Mouse (Mus musculus): Measurements from ENCODE around the gene Rab30. TPM values are rescaled to one million over a fixed set of nuclear protein-coding genes. Genes with fewer than 3 reads are reported as not detected.
"Not testable (repeated sequence)": the region's sequence is repeated elsewhere in the genome, so short reads cannot be mapped to it uniquely, and the experiment has no call there.

Rab30 gene
- total RNA-seq, 1 experiment from 2014 or later = not detected

DNA sequence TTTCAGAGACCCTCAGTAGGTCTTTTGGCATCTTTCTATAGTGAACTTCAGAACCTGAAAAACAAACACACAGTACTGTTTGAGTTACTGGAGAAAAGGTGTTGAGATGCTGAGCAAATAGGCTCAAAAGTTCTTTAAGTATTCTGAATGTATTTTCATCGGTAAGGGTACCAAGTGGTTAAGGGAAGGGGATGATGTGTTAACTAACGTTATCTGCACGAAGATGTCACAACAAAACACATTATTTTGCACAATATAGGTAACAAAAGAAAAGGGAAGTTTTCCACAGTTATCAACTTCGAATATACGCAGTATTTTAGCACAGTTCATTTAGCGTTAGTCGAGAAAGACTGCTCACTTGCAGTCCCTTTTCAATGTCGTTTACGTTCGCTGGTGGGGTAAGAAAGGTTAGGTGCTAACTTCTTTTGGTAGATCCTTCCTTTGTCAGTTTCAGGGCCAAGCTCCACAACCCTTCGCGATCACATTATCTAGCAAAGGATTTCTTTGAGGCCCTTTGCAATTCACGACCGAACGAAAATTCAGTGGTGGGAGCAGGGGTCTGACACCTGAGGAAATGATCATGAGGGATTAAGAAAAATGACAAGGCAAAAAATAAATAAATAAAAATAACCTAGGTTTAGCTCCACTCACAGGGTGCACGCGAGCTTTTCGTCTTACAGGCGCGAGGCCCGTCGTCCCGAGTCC lies 840 bp upstream of the Rab30 start:
- no peak; a peak in 1 of 4 replicates for ATAC-seq (replicated peaks in 1 of 2; ENCODE audit: insufficient read depth in 1 of 2, low FRiP score in 2 of 2, low TSS enrichment in 1 of 2, low read depth in 1 of 2, poor library complexity in 2 of 2, severe bottlenecking in 2 of 2)

DNA sequence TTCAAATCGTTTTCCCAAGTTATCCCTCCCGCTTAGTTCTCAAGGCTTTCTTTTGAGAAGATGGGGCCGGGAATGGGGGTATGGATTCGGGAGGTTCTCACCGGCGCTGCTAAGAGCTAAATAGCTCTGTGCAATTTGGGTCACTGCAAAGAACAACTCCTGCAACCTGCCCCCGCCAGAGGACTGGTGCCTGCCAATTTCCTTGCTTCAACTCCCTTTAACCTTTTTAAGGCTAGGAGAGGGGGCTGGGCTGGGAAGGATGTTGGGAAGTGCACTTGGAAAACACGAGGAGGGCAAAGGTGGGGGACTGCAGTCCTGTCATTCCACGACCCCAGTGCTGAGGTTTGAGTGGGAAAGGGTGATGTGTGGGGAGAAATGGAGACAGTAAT lies 452 bp downstream of the Rab30 start:
- ATAC-seq (replicated peaks in 1 of 2; ENCODE audit: insufficient read depth in 1 of 2, low FRiP score in 2 of 2, low TSS enrichment in 1 of 2, low read depth in 1 of 2, poor library complexity in 2 of 2, severe bottlenecking in 2 of 2) = no peak

DNA sequence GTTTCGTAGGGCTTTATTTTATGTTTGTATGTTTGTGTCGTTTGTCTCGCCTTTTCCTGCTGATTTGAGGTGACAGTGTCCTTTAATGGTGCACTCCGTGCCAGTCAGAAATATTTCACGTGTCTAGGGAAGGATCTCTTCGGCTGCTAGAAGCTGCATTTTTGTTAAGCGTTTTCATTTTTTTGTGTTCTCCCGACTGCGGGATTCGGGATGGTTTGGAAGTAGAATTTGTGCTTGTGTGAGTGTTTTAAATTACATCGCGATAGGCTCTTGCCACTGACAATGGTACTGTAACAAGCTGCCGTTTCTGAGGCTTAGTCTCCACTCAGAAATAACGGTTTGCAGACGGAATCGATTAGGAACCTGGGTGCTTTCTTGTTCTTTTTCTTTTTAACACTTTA lies 938 bp downstream of the Rab30 start:
- ATAC-seq (replicated peaks in 1 of 2; ENCODE audit: insufficient read depth in 1 of 2, low FRiP score in 2 of 2, low TSS enrichment in 1 of 2, low read depth in 1 of 2, poor library complexity in 2 of 2, severe bottlenecking in 2 of 2) = no peak

DNA sequence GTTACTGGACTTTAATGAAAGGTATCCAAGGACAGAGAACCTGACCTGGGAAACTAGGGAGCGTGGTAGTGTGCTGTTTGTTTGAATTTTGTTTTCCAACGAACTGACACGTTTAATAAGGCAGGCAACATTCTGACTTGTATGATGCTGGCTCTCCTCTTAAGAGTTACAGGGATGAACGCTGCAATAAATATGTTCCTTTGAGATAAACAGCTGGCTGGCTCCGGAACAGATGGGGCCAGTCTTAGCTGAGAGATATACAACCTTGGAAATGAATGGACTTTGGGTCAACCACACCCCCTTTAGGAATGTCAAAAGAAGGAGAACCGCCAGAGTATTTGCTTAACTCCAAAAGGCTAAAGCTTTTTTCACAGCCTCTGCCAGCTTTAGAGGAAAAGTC lies 1.4 kb downstream of the Rab30 start:
- no peak for ATAC-seq (replicated peaks in 1 of 2; ENCODE audit: insufficient read depth in 1 of 2, low FRiP score in 2 of 2, low TSS enrichment in 1 of 2, low read depth in 1 of 2, poor library complexity in 2 of 2, severe bottlenecking in 2 of 2)

DNA sequence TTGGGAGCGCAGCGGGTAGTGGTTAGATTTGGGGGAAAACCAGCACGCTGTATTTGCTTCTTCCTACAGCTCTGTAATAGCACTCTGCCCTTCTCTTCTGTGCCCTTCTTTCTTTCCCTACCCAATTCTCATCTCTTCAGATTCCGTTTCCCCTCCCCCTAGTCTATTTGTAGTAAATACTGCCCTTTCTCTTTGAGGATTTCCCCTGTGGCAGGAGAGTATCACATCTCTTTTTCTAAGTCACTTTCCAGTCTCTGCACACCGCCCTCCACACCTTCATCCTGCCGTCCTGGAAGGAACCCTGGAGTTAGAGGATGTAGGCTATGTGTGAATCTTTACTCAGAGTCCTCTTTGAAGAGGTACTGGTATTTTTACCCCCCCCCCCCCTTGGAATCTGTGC lies 1.9 kb downstream of the Rab30 start:
- no peak for ATAC-seq (replicated peaks in 1 of 2; ENCODE audit: insufficient read depth in 1 of 2, low FRiP score in 2 of 2, low TSS enrichment in 1 of 2, low read depth in 1 of 2, poor library complexity in 2 of 2, severe bottlenecking in 2 of 2)

DNA sequence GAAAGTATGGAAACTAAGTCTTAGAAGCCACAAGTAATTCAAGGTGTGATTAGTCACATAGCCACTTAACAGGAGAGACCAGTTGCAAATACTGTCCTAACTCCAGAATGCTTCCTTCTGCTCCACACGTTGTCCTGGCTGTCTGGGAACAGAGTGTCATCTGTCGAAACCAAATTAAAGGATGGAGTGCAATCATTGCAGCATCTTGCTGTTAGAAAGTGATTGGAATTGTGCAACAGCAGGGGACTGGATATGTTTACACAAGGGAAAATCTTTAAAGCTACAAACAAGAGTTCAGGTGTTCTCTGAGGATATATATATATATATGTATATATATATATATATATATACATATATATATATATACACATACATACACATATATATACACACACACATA lies 9.0 kb downstream of the Rab30 start:
- ATAC-seq (replicated peaks in 1 of 2; ENCODE audit: insufficient read depth in 1 of 2, low FRiP score in 2 of 2, low TSS enrichment in 1 of 2, low read depth in 1 of 2, poor library complexity in 2 of 2, severe bottlenecking in 2 of 2) = no peak

DNA sequence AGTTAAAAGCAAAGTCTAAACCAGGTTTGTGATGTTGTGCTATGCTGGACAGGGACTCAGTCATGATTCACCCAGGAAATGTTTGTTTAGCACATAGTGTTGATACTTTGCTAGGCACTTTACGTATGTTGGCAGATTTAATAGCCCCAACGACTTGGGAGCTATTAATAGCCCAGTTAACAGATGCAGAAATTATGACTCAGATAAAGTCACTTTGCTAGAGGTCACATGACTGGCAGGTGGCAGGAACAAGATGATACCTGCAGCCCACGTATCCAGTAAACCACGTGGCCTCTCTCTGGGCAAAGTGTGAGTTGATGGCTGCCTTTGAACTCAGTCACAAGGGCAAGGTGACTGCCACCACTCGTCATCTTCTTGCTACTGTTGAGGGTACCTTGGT lies 16.7 kb downstream of the Rab30 start:
- ATAC-seq (replicated peaks in 1 of 2; ENCODE audit: insufficient read depth in 1 of 2, low FRiP score in 2 of 2, low TSS enrichment in 1 of 2, low read depth in 1 of 2, poor library complexity in 2 of 2, severe bottlenecking in 2 of 2) = no peak

DNA sequence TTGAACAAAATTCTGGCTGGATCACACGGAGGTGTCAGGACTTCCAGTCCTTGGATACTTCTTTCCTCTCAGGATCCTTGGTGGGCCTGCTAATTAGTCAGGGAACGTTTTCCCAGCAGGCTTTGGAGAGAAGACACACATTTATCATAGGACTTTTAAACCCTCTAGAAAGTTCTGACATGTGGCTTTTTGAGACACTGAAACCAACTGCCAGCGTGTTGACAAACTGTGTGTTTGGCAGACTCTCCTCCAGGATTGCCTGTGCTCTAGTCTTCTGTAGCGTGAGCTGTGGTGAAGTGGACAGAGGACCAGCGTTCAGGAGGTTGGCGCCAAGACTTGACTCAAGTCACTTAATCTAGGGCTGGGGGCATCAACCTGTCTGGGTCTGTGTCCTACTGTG lies 19.2 kb downstream of the Rab30 start:
- no peak for ATAC-seq (replicated peaks in 1 of 2; ENCODE audit: insufficient read depth in 1 of 2, low FRiP score in 2 of 2, low TSS enrichment in 1 of 2, low read depth in 1 of 2, poor library complexity in 2 of 2, severe bottlenecking in 2 of 2)

DNA sequence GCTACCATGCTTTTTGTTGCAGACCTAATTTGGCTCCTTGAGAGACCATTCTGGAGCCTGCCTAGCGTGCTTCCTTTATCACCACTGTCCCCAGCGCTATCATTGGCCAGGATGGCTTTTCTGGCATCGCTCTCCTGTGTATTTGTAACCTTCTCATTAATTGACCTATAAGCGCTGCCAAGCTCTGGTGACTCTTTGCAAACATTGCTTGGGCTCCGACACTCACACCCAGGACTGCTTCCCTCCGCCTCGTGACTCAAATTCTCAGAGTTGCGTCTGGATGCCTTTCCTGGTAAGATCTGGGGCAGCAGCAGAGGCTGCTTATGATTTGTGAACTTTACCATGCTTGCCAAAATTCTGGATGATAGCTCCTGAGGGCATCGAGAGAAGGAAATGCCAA lies 19.8 kb downstream of the Rab30 start:
- no peak for ATAC-seq (replicated peaks in 1 of 2; ENCODE audit: insufficient read depth in 1 of 2, low FRiP score in 2 of 2, low TSS enrichment in 1 of 2, low read depth in 1 of 2, poor library complexity in 2 of 2, severe bottlenecking in 2 of 2)

DNA sequence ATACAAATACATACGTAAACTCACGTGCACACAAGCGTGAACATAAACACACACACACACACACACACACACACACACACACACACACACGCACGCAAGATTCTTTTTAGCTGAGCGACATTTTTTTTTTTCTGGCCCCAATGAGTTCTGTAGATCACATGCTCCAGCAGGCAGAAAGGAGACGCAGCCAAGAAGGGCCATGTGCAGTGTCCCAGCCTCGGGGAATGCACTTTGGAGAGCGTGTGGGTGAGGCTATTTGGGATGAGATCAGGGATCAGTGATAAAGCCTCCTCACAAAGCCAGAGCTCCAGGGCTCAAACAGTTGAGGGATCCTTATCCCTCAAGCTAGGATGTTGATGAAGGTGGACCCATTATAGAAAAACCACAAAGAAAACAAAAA lies 24.0 kb downstream of the Rab30 start:
- no peak for ATAC-seq (replicated peaks in 1 of 2; ENCODE audit: insufficient read depth in 1 of 2, low FRiP score in 2 of 2, low TSS enrichment in 1 of 2, low read depth in 1 of 2, poor library complexity in 2 of 2, severe bottlenecking in 2 of 2)

DNA sequence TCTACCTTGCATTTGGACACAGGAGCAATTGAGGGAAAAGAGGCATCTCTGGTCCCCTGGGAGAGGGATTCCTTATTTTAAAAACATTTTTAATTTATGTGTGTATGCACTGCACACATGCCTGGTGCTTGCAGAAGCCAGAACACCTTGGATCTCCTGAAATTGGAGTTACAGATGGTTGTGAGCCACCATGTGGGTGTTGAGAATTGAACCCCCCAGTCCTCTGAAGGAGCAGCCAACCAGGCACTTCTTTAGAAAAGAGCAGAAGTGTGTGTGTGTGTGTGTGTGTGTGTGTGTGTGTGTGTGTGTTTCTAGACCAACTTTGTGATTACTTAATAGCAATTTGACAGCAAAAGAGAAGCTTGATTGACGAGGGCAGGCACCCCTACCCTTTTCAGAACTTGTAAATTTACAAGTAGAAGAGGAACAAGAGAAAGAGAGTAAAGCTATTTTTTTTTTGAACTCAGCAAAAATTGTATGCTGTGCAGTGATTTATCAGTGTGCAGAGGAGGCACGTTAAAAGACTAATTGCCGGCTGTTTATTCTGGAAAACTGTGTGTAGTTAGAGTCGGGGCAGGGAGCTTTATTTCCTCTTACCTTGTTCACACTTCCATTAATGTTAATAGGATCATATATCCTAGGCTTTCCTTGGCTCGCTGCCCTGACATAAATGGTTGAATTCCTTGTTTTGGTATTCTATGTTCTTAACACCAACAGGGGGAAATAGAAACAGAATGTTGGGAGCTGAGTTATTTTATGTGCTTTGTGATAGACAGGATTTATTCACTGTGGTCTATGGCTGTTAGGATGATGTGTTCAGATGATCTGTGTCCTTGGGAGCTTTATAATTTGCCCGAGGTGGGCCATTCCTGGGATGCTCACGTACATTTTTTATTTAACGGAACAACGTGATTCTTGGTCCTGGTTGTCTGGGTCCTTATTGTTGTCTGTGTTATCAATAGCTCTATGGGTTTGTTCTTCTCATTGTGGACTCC lies 25.0 kb downstream of the Rab30 start:
- ATAC-seq (replicated peaks in 1 of 2; ENCODE audit: insufficient read depth in 1 of 2, low FRiP score in 2 of 2, low TSS enrichment in 1 of 2, low read depth in 1 of 2, poor library complexity in 2 of 2, severe bottlenecking in 2 of 2) = no peak

DNA sequence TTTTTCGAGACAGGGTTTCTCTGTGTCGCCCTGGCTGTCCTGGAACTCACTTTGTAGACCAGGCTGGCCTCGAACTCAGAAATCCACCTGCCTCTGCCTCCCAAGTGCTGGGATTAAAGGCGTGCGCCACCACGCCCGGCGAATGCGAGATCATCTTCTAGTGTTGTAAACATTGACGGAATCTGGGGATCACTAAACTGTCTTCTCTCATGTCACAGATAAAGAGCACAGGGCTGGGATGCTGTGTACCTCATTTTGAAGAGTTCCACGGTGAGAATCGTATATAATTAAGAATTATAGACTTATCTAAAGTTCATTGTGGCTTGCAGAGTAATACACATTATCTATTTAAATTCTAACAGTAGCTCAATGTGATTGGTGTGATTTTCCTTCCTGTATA lies 26.7 kb downstream of the Rab30 start:
- not testable (repeated sequence) for ATAC-seq (replicated peaks in 1 of 2; ENCODE audit: insufficient read depth in 1 of 2, low FRiP score in 2 of 2, low TSS enrichment in 1 of 2, low read depth in 1 of 2, poor library complexity in 2 of 2, severe bottlenecking in 2 of 2)

DNA sequence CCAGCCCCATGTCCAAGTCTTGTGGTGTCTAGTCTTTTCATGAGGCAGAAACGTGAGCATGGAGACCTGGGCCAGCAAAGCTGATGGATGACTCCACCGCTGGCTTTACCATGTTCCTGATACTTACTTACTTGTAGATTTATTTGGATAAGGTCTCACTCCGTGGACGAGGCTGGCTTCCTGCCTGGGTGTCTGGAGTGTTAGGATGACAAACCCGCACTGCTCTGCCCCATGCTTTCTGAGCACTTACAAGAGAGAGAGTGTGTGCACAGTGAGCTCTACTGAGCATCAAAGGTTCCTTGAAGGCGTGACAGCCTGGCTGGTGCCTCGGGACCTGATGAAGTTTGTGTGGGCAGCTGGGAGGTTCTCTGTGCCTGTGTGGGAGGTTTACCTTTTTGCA lies 27.5 kb downstream of the Rab30 start:
- ATAC-seq (replicated peaks in 1 of 2; ENCODE audit: insufficient read depth in 1 of 2, low FRiP score in 2 of 2, low TSS enrichment in 1 of 2, low read depth in 1 of 2, poor library complexity in 2 of 2, severe bottlenecking in 2 of 2) = no peak; a peak in 1 of 4 replicates

DNA sequence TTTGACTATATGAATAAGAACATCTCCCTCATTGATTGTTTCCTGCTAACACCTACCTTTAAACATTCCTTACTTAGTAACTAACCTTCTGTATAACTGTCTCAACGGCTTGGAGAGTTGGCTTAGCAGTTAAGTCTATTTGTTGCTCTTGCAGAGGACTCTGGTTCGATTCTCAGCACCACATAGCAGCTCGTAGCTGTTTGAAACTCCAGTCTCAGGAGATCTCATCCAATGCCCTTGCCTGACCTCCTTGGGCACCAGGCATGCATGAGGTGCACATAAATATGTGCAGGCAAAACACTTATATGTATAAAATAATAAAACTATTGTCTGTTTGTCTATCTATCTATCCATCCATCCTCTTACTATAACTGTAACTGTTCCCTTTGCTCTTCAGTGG lies 31.6 kb downstream of the Rab30 start:
- ATAC-seq (replicated peaks in 1 of 2; ENCODE audit: insufficient read depth in 1 of 2, low FRiP score in 2 of 2, low TSS enrichment in 1 of 2, low read depth in 1 of 2, poor library complexity in 2 of 2, severe bottlenecking in 2 of 2) = no peak

DNA sequence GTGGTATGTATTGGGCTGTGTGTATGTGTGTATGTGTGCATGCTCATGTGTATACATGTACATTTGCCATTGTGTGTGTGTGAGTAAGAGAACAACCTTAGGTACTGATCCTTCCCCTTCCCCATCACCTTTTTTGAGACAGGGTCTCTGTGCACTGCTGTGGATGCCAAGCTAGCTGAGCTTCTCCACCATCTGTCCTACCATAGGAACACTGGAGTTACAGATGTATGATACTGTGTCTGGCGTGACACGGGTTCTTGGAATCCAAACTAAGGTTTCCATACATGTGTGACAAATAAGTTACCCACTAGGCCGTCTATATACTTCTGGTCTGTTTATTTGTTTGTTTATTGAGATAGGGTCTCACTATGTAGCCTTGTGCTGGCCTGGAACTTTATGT lies 32.2 kb downstream of the Rab30 start:
- no peak for ATAC-seq (replicated peaks in 1 of 2; ENCODE audit: insufficient read depth in 1 of 2, low FRiP score in 2 of 2, low TSS enrichment in 1 of 2, low read depth in 1 of 2, poor library complexity in 2 of 2, severe bottlenecking in 2 of 2)

DNA sequence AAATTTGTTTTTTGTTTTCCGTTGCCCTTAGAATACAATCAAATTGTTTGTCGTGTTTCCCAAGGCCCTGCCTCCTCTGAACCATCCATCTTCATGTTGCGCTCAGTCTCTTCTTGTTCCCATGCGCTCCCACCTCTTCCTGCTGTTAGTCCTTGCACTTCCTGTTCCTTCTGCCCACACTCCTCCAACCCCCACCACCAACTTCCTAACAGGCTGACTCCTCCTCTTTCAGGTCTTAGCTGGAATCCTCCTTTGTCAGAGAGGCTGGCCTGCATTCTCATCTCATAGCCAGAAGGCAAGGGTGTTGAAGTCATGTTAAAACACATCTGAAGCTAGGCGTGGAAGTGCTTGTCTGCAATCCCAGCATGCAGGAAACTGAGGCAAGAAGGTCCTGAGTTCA lies 33.3 kb downstream of the Rab30 start:
- ATAC-seq (replicated peaks in 1 of 2; ENCODE audit: insufficient read depth in 1 of 2, low FRiP score in 2 of 2, low TSS enrichment in 1 of 2, low read depth in 1 of 2, poor library complexity in 2 of 2, severe bottlenecking in 2 of 2) = no peak

DNA sequence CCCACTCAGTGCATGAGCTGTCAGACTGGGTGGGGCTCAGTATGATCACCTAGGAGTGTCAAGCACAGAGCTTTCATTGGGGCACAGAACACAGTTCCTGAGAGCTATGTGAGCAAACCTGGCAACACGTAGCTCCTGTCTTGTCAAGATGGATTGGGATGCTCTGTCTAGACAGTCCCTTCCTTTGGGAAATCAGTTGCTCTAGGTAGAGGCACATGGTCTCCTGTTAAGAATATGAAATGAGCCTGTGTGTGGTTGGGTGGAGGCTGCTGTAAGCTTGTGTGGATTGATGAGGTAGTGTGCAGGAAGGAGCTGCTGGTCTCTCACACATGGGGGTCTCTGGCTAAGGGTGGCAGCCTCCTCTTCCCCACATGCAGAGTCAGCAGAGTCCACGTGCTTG lies 34.3 kb downstream of the Rab30 start:
- ATAC-seq (replicated peaks in 1 of 2; ENCODE audit: insufficient read depth in 1 of 2, low FRiP score in 2 of 2, low TSS enrichment in 1 of 2, low read depth in 1 of 2, poor library complexity in 2 of 2, severe bottlenecking in 2 of 2) = no peak

DNA sequence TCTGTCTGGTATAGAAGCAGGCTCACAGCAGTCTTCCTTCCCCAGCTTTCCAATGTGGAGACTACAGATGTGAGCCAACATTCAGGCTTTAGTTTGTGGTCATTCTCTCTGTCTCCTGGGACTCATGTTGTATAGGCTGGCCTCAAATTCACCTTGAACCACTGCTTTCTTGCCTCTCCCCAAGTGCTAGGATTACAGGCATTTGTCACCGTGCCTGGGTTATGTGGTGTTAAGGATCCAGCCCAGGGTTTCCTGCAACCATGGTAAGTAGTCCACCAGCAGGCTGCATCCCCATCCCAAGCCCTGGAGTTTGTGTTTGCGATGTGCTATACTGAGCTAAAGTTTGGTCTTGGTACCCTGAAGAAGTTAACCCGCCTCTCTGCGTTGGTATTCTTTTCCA lies 35.2 kb downstream of the Rab30 start:
- ATAC-seq (replicated peaks in 1 of 2; ENCODE audit: insufficient read depth in 1 of 2, low FRiP score in 2 of 2, low TSS enrichment in 1 of 2, low read depth in 1 of 2, poor library complexity in 2 of 2, severe bottlenecking in 2 of 2) = no peak

Measured in hematopoietic stem cell, adult 5-6 weeks (primary cell).